Mouse (Mus musculus) kidney, postnatal 0 days (tissue): ENCODE results near the gene Gm5136. TPM values are rescaled to one million over a fixed set of nuclear protein-coding genes. Genes with fewer than 3 reads are reported as not detected.

ENCODE experiments used
- ATAC-seq: fragments of 200-750 bp; cut with Nextera tagmentation; replicated peaks from 2 replicates; pipeline ENCODE4 v1.8.0; 2017; ENCODE audit warnings: low read depth, moderate number of reproducible peaks, moderate TSS enrichment, moderate library complexity; ENCODE audit not compliant: low FRiP score
- DNase-seq: peaks from one replicate; pipeline ENCODE4 v3.0.0-alpha.2; 2016; ENCODE audit warnings: low spot score
- H3K27ac ChIP-seq: fragments of 300-500 bp; sonication (generic); 2 replicates; pipeline ENCODE4 v1.5.1; 2014; ENCODE audit warnings: mild to moderate bottlenecking
- H3K27me3 ChIP-seq: fragments of 300-500 bp; sonication (generic); 2 replicates; pipeline ENCODE4 v1.6.1; 2014; ENCODE audit warnings: low read length, mixed read lengths; ENCODE audit not compliant: insufficient read depth
- H3K36me3 ChIP-seq: fragments of 300-500 bp; sonication (generic); 2 replicates; pipeline ENCODE4 v1.6.1; 2014; ENCODE audit warnings: low read length, mixed read lengths; ENCODE audit not compliant: insufficient read depth
- H3K4me1 ChIP-seq: fragments of 300-500 bp; sonication (generic); replicated peaks from 2 replicates; pipeline ENCODE4 v1.6.1; 2014; ENCODE audit warnings: antibody characterized with exemption, low read length, mixed read lengths; ENCODE audit not compliant: insufficient read depth
- H3K4me2 ChIP-seq: fragments of 300-500 bp; sonication (generic); 2 replicates; pipeline ENCODE4 v1.6.1; 2014; ENCODE audit warnings: mild to moderate bottlenecking, low read length, moderate library complexity, mixed read lengths
- H3K4me3 ChIP-seq: fragments of 300-500 bp; sonication (generic); replicated peaks from 2 replicates; pipeline ENCODE4 v1.5.1; 2014; ENCODE audit warnings: low read depth, low read length
- H3K9ac ChIP-seq: fragments of 300-500 bp; sonication (generic); 2 replicates; pipeline ENCODE4 v1.6.1; 2014; ENCODE audit warnings: low read depth, low read length
- H3K9me3 ChIP-seq: fragments of 300-500 bp; sonication (generic); replicated peaks from 2 replicates; pipeline ENCODE4 v1.6.1; 2016; ENCODE audit warnings: low read length, inconsistent platforms, mixed read lengths
- CTCF ChIP-seq: IDR thresholded peaks from 2 replicates; pipeline ENCODE4 v1.5.1; 2016; ENCODE audit warnings: antibody characterized with exemption, low read depth, mild to moderate bottlenecking, moderate library complexity
- WGBS: fragments of 180-500 bp; shearing (Covaris S2); extraction: QIAGEN DNeasy Blood & Tissue Kit; methylation state at CpG from one replicate; pipeline ENCODE4 v1.1.7; 2014; 5-methylcytosine and 5-hydroxymethylcytosine counted together
- polyA plus RNA-seq: library from polyadenylated mRNA; unstranded; fragments of >200 nt; fragmentation: Nextera tagmentation; extraction: Ambion mirVana; gene quantifications from 2 replicates; pipeline ENCODE4 v1.2.1, GENCODE M21; 2015

Gm5136 gene
- polyA plus RNA-seq, 1 experiment from 2014 or later: not detected

DNA sequence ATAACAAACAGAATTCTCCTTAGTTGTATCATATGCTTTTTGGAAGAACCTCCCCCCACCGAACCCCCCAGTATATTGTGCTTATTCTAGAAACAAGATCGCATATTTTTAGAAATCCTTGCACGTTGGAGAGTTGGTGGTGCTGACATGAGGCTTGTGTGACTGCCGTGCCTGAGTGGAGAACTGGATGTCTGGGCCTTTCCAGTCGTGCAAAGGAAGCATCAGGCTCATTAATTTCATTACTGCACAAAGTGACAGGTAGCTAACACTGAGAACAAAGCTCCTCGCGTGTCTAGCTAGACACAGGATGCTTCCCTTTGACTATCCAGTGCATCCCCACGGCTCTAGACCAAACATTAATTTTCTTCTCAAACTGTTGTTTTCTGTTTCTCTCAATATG is 47.1 kb downstream of the Gm5136 start:
- Histone ChIP-seq H3K27me3 (no peaks in the 10 kb centered on the region), H3K9ac (no peak overlapping the region), H3K27ac (no peak overlapping the region), H3K4me1 (no peaks in the 10 kb centered on the region), H3K36me3 (no peaks in the 10 kb centered on the region), H3K4me3 (no peak overlapping the region), H3K4me2 (no peak overlapping the region), H3K9me3 (no peaks in the 10 kb centered on the region)
- DNase-seq (peak; percentile 52), ATAC-seq (no peak)
- no peak for TF ChIP-seq CTCF
- WGBS: 22% methylated on average over 8 of the region's 8 CpGs

- no peaks in the 10 kb centered on the region for H3K4me1 ChIP-seq
- H3K9me3 ChIP-seq: no peaks in the 10 kb centered on the region
- no peak overlapping the region for H3K27ac ChIP-seq
- TF ChIP-seq CTCF: no peak
- 81% methylated on average over 8 of the region's 8 CpGs for WGBS
- no peaks in the 10 kb centered on the region for H3K27me3 ChIP-seq
- DNase-seq: no peak
- H3K4me3 ChIP-seq: no peak overlapping the region
- no peak overlapping the region for H3K4me2 ChIP-seq
- ATAC-seq: no peak
- no peaks in the 10 kb centered on the region for H3K36me3 ChIP-seq
- H3K9ac ChIP-seq: no peak overlapping the region
Observed at GRCm38 (mm10) chr10:108652066-108652465, 47.9 kb downstream of the Gm5136 start.

DNA sequence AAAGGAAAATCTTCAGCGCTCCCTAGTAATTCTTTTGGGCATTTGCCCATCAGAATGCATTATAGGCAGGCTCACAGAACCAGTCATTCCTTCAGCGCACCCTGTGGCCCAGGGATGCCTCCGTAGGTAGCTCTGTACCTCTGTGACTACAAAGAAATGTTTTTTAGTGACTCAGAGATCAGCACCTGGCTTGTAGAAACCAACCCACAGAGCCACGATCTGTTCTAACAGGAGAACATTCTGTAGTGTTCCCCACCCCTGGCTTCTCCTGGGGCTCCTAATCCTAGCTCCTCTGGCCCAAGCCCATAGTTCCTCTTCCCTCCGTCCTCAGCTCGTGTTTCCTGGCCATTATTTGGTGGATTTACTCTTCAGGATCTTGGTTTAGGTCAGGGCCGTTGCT is 50.8 kb downstream of the Gm5136 start:
- Histone ChIP-seq H3K9me3 (no peaks in the 10 kb centered on the region), H3K36me3 (no peaks in the 10 kb centered on the region), H3K9ac (no peak overlapping the region), H3K27ac (no peak overlapping the region), H3K27me3 (no peaks in the 10 kb centered on the region), H3K4me2 (no peak overlapping the region), H3K4me1 (no peaks in the 10 kb centered on the region), H3K4me3 (no peak overlapping the region)
- no peak for TF ChIP-seq CTCF
- DNase-seq: no peak
- no peak for ATAC-seq
- WGBS: 72% methylated on average over 7 of the region's 7 CpGs
